Mouse (Mus musculus) skeletal muscle tissue, adult 2 months (tissue): ENCODE data around the gene Ttc41.

Experiments used
- DNase-seq: peaks from one replicate; pipeline ENCODE4 v3.0.0-alpha.2; 2012; ENCODE audit warnings: low read depth, low spot score

Gene Ttc41

DNA sequence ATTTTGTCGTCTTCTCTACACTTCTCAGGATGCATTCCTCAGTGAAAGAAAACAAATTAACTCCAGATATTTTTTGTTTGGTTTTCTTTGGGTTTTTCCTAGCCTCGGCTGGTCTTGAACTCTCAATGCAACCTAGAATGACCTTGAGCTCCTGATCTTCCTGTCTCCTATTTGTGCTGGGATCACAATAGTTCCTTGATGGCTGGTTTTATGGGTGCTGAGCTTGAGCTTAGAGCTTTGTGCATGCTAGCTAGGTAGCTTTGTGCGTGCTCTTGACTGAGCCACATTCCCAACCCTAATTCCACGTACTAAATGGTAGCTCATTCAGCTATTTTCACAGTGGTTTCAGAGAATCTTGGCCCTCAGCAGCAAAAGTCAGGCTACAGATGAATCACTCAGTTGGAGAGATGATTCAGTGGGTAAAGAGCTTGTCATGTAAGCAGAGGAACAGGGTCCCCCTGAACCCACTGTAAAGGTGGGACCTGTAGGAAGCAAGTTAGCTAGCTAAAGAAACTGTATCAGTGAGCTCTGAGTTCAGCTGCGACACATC lies 78.6 kb downstream of the Ttc41 start:
- no peak for DNase-seq

DNA sequence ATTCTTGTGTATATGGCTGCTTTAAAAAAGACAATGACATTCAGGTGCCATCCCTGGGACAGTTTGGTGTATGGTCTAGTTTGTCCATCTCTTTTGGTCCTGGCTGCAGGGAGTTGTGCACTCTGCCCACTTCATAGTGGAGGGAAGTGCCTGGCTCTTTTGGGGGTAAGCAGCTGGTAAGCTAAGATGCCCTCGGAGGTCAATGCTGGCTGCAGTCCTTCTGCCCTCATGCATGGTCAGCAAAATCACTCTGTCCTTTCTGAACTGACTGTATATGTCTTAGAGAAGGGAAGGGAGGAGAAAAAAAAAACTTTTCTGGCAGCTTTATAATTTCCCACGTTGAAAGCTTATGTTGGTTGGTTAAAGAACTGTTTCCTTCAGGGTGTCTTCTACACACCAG lies 79.8 kb downstream of the Ttc41 start:
- DNase-seq: no peak

DNA sequence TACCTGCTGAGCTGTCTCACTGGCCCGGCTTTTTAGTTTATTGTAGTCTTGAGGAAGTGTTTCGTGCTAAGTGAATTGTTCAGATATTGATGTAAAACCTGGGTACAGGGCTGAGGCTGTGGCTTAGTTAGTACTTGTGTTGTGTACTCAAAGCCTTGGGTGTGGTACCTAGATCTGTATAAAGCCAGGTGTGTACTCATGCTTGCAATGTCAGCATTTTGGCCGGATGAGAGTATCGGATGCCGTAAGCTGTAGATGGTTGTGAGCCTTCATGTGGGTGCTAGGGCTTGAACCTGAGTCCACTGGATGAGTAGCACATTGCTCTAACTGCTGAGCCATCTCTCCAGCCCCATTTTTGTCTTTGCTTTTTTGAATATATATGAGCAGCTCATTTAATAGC lies 80.5 kb downstream of the Ttc41 start:
- DNase-seq: no peak

GRCm38 (mm10) chr10:86788193-86788592 lies 82.6 kb downstream of the Ttc41 start:
- DNase-seq: no peak

GRCm38 (mm10) chr10:86789146-86789672 lies 83.6 kb downstream of the Ttc41 start:
- DNase-seq: no peak

DNA sequence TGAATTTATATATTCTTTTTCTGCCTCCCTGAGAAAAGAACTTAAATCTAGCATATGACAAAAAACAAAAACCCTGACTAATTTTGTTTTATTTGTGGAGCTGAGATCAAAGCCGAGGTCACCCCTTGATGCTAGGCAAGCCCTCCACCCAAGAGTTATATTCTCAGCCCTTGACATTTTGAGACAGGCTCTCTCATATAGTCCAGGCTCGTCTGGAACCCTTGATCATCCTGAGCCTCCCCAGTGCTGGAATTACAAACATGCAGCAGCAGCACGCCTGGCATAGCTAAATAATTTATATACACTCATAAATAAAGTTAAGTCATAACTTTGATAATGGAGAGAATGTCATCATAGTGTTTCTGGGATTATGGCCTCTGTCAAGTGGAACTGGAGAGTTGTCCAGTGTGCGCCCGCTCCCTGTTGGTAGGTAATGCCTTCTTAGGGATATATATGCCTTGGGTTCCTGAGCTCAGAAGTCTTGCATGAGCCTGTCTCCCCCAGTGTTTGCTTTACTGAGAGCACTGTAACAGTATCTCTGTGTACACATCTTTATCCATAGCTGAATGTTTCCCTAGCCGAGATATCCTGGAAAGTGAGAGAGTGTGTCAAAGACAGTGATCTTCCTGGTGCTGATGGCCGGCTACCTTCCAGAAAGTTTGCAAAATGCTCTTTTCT lies 86.0 kb downstream of the Ttc41 start:
- DNase-seq: no peak

DNA sequence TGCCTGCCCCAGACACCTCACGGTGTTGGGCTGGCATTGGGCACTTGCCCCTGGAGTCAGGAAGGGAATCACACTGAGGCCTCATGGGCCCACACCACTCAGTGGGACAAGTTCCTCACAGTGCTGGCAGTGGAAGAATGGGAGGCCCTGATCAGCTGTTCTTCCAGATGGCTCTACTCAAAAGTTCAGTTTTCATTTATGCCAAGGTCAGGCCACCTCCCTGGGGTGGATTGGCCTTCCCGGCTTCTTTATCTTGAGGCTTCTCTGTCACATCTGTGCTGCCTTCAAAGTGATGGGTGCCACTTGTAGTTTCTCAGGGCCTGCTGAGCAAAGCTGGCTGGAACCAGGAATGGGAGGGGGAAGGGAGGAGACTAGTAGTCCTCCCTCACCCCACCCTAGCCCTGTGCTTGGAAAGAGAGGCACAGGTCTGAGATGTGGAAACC lies 87.9 kb downstream of the Ttc41 start:
- peak; percentile 32 for DNase-seq

- no peak for DNase-seq
Observed at GRCm38 (mm10) chr10:86794196-86794595, 88.6 kb downstream of the Ttc41 start.

DNA sequence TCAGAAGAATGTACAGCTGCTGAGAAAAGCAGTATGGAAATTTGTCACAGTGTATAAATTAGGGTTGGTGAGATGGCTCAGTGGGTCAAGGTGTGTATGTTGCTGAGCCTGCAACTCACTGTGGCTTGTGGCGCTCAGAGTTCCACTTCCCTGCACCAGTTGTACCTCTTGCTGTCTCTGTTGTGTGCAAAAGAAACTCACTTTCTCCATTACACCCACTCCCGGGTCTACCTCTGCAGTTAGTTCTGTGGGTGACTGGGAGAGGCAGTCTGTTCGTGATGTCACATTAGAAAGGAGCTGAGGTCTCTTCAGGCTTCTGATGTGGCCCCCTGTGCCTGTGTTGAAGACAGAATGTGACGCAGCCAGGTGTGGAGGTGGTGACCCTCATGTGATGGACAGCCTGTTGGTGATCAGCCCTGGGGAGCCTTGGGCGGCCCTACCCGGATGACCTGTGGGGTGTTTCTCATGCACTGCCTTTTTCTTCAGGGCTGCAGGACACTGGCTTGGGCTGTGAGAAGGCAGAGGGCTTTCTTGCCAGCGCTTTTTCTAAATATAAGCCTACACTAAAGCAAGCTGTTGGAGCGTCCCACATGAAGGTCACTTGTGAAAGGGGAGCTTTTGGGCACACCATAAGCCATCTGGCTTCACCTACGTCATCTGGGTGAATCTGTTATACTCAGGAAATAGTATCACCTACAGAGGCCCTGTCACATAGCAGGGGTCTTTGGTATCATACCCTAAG lies 89.4 kb downstream of the Ttc41 start:
- peak; percentile 91 for DNase-seq

DNA sequence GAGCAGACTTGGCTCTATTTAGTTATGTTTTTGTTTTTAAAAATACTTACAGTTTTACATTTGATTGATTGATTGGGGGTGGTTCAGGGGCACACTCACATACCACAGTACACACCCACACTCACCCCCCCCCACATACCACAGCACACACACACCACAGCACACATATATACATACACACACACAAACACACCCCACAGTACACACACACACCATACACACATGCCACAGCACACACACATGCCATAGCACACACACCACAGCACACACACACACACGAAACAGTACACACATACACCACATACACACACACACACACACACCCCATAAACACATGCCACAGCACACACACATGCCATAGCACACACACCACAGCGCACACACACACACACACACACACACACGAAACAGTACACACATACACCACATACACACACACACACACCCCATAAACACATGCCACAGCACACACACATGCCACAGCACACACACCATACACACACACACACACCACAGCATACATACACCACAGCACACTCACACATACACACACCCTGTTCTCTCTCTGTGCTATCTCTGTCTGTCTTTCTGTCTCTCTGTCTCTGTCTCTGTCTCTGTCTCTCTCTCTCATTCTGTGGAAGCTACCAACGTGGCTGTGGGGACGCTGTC lies 90.6 kb downstream of the Ttc41 start:
- DNase-seq: no peak

GRCm38 (mm10) chr10:86807362-86807761 lies 101.8 kb downstream of the Ttc41 start:
- no peak for DNase-seq

GRCm38 (mm10) chr10:86808013-86808758 lies 102.6 kb downstream of the Ttc41 start:
- DNase-seq: no peak

GRCm38 (mm10) chr10:86810000-86810399 lies 104.4 kb downstream of the Ttc41 start:
- DNase-seq: peak; percentile 94

DNA sequence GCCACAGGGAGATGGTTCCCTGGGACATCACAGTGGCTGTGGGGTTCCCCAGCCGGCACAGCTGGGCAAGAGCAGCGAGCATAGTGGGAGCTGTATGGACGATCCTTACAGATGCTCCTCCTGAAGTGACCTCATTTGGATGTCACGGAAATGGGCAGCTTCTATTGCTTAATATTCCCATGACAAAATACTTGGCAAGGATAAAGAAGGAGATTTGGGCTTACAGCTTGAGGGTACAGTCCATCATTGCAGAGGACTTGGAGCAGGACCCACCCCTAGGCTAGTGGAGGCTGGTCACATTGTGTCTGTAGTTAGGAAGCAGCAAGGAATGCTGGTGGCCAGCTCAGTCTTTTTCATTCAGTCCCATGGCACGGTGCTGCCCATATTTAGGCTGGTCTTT lies 105.0 kb downstream of the Ttc41 start:
- DNase-seq: no peak

DNA sequence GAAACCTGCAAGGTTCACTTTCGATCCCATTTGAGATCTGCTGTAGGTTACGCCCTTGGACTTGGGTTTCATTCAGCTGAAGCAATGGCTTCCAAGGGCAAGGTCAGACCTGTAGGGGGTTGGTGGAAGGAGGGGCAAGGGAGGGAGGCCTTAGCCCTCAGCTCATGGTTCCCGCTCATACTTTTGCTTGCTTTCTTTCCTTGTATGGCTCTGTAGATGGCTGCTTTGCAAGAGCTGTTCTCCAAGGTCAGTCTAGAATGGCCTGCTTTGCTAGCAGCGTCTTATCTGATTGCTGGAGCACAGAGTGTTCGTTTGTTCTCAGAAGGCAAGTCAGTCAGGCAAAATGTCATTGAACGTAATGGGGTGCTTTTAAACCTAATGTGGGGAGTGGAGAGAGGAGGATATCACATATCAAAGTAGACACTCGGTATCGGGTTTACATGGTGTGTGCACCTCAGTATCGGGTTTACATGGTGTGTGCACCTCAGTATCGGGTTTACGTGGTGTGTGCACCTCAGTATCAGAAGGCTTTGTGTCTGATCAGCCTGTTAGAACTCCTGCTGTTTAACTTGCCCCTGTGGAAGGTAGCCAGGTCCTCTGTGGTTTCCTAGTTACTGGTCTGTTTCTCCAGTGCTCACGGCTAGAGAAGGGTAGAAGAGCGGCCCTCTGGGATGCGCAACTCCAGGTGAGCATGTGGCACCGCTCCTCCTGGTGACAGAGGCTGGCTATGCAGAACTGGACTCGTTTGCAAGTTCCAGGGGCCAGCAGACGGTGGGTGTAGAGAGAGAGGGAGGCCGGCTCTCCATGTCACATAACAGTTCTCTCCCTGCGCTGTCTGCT lies 108.9 kb downstream of the Ttc41 start:
- no peak for DNase-seq

DNA sequence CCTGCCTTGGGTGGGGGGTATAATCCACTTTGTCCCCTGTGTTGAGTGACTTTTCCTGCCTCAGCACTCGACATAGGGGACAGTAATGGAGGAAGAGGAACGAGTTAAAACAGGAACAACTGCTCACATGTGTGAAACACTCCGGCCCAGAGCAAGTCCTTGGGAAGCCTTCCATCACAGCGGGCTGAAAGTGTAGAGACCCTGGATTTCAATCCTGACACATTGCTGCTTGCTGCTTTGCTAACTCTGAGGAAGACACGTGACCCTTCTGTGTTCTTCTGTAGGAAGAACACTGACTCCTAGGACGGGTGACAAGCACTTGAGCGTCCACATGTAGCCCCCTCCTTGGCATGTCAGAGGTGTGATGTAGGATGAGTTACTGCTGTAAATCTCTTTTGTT lies 109.5 kb downstream of the Ttc41 start:
- DNase-seq: no peak

GRCm38 (mm10) chr10:86819649-86820165 lies 114.1 kb downstream of the Ttc41 start:
- DNase-seq: peak; percentile 25

GRCm38 (mm10) chr10:86821014-86821413 lies 115.4 kb downstream of the Ttc41 start:
- no peak for DNase-seq

DNA sequence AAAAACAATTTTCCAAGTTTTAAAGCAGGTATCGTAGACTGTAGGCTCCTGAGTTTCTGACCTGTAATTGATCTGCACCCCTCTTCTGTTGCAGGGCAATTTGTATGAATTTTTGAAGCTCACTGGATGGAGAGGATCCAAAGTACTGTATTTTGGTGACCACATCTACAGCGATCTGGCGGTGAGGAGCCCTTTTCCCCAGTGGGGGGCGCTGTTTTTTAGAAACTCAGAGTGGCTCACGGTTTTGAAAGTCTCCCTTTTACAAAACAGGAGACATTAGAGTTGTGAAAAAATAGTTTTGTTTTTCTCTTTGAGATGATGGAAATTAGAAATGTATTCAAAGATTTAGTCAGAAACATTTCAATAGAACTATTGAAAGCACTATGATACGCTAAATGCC lies 118.5 kb downstream of the Ttc41 start:
- no peak for DNase-seq

- DNase-seq: no peak
Observed at GRCm38 (mm10) chr10:86824871-86825270, 119.3 kb downstream of the Ttc41 start.
